Mouse (Mus musculus) midbrain, postnatal 0 days (tissue): ENCODE measurements around the gene Tomm5. TPM values are rescaled to one million over a fixed set of nuclear protein-coding genes. Genes with fewer than 3 reads are reported as not detected.
"Not testable (repeated sequence)": the region's sequence is repeated elsewhere in the genome, so short reads cannot be mapped to it uniquely, and the experiment has no call there.

Experiments used
- ATAC-seq: fragments of 200-750 bp; cut with Nextera tagmentation; 2 replicates; pipeline ENCODE4 v1.8.0; 2017; ENCODE audit warnings: moderate number of reproducible peaks, mild to moderate bottlenecking, moderate TSS enrichment, moderate library complexity; ENCODE audit not compliant: low FRiP score
- DNase-seq: peaks from one replicate; pipeline ENCODE4 v3.0.0-alpha.2; 2015; ENCODE audit warnings: low spot score
- H3K27ac ChIP-seq: fragments of 300-500 bp; sonication (generic); 2 replicates; pipeline ENCODE4 v1.5.1; 2014; ENCODE audit warnings: low read depth, mild to moderate bottlenecking, low read length, mixed read lengths
- H3K27me3 ChIP-seq: fragments of 300-500 bp; sonication (generic); 2 replicates; pipeline ENCODE4 v1.6.1; 2014; ENCODE audit warnings: low read length, control low read depth, mixed read lengths; ENCODE audit not compliant: insufficient read depth
- H3K36me3 ChIP-seq: fragments of 300-500 bp; sonication (generic); 2 replicates; pipeline ENCODE4 v1.6.1; 2014; ENCODE audit warnings: low read length, control low read depth, mixed read lengths; ENCODE audit not compliant: insufficient read depth
- H3K4me1 ChIP-seq: fragments of 300-500 bp; sonication (generic); 2 replicates; pipeline ENCODE4 v1.6.1; 2014; ENCODE audit warnings: mild to moderate bottlenecking, control low read depth, antibody characterized with exemption, low read length, mixed read lengths; ENCODE audit not compliant: insufficient read depth
- H3K4me2 ChIP-seq: fragments of 300-500 bp; sonication (generic); 2 replicates; pipeline ENCODE4 v1.6.1; 2014; ENCODE audit warnings: low read depth, mild to moderate bottlenecking, low read length, mixed read lengths; ENCODE audit not compliant: poor library complexity, severe bottlenecking
- H3K4me3 ChIP-seq: fragments of 300-500 bp; sonication (generic); 2 replicates; pipeline ENCODE4 v1.5.1; 2014; ENCODE audit warnings: low read depth, mild to moderate bottlenecking, low read length, moderate library complexity
- H3K9ac ChIP-seq: fragments of 300-500 bp; sonication (generic); replicated peaks from 2 replicates; pipeline ENCODE4 v1.6.1; 2014; ENCODE audit warnings: mild to moderate bottlenecking, low read length, moderate library complexity, mixed read lengths; ENCODE audit not compliant: poor library complexity, severe bottlenecking
- H3K9me3 ChIP-seq: fragments of 300-500 bp; sonication (generic); 2 replicates; pipeline ENCODE4 v1.6.1; 2016; ENCODE audit warnings: low read length, control low read depth
- CTCF ChIP-seq: IDR thresholded peaks from 2 replicates; pipeline ENCODE4 v1.5.1; 2016; ENCODE audit warnings: antibody characterized with exemption, mild to moderate bottlenecking
- WGBS: fragments of 180-500 bp; shearing (Covaris S2); extraction: QIAGEN DNeasy Blood & Tissue Kit; methylation state at CpG from one replicate; pipeline ENCODE4 v1.1.7; 2014; 5-methylcytosine and 5-hydroxymethylcytosine counted together
- polyA plus RNA-seq: library from polyadenylated mRNA; unstranded; fragments of >200 nt; fragmentation: Nextera tagmentation; extraction: Ambion mirVana; gene quantifications from 2 replicates; pipeline ENCODE4 v1.2.1, GENCODE M21; 2015
- total RNA-seq: library from RNA; depleted of rRNA; stranded (reverse); fragments of >200 nt; gene quantifications from 2 replicates; pipeline ENCODE4 v1.2.3, GENCODE M21; 2014

Gene Tomm5
- total and polyA plus RNA-seq, 2 experiments from 2014 or later, result 109 to 194 TPM

DNA sequence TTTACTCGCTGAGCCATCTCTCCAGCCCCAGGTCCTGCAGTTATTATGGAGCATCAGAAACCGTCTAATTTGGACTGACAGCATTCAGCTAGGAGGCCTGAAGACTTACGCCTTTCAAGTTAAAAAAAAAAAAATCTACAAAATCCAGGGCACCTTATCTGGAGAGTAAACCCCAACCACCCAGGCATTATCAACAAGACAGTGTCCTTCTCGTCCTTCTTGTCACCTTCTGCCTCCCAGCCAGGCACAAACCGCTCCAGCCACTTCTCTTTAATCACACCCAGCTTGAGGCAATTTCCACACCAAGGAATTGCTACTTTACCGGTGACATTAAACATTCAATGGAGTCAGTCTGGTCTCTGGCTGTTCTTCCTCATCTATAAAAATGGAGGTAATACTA is 34.4 kb downstream of the Tomm5 start:
- WGBS, result 76% methylated on average over 6 of the region's 6 CpGs
- Histone ChIP-seq H3K27ac (no peak overlapping the region), H3K36me3 (no peaks in the 10 kb centered on the region), H3K27me3 (no peaks in the 10 kb centered on the region), H3K4me1 (no peaks in the 10 kb centered on the region), H3K9ac (no peak overlapping the region), H3K9me3 (no peaks in the 10 kb centered on the region), H3K4me3 (no peak overlapping the region), H3K4me2 (no peak overlapping the region)
- no peak for ATAC-seq
- no peak for TF ChIP-seq CTCF
- no peak for DNase-seq

DNA sequence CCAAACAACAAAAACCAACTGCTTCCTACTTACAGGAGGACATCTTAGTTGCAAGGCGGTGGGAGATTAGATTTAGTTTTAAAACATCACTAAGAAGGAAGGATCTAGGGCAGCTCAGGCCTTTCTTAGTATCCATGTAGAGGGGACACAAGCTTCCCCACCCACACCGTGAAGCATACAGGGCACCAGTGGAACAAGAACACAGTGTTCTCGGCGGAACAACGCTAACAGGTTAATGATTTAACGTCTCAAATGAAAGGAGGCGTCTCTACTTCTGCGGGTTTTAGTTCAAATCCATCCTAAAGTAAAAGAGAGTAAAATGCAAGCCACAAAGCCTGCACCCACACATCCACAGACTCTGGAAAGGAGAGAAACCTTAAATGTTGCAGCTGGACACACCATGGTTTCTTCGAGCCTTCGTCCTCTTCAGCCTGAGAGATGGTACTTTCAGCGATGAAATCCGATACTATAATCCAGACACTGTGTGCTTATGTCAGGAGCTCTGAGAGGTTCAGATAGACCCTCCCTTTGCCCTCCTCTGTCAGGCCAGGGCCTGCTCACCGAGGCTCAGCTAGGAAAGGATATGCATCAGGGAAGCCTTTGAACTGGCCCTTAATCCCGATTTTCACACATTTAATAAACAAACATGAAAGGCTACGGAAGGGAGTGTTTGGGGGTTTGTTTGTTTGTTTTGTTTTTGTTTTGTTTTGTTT is 35.5 kb downstream of the Tomm5 start:
- no peak for TF ChIP-seq CTCF
- no peak overlapping the region for H3K4me3 ChIP-seq

DNA sequence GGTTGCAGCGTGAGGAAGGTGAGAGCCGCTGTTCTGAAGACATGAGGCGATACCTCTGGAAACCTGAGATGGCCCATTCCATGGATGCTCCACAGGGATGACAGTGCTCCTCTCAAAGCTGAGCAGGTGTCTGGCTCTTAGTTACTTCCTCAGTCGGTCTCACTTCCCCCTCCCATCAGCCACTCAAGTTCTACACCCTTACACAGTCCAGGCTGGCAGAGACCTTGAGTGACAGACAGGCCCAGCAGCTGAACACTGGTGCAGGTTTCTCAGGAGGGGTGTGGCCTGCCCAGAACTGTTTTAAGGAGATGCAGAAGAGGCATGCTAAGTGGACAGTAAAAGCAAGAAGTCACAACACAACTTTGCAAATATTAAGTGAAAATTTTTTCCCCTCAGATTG is 40.2 kb downstream of the Tomm5 start:
- Histone ChIP-seq H3K4me1 (no peaks in the 10 kb centered on the region), H3K9me3 (no peaks in the 10 kb centered on the region), H3K27ac (no peak overlapping the region), H3K4me2 (no peak overlapping the region), H3K27me3 (no peaks in the 10 kb centered on the region), H3K36me3 (no peaks in the 10 kb centered on the region), H3K9ac (no peak overlapping the region), H3K4me3 (no peak overlapping the region)
- TF ChIP-seq CTCF, result no peak
- DNase-seq, result no peak
- ATAC-seq, result no peak
- WGBS, result 91% methylated on average over 4 of the region's 4 CpGs

More for the DNA sequence above, 35.5 kb downstream of the Tomm5 start:
- Histone ChIP-seq H3K9ac (no peak overlapping the region), H3K4me2 (no peak overlapping the region), H3K27ac (no peak overlapping the region), H3K36me3 (no peaks in the 10 kb centered on the region), H3K4me1 (no peaks in the 10 kb centered on the region), H3K9me3 (no peaks in the 10 kb centered on the region), H3K27me3 (no peaks in the 10 kb centered on the region)
- ATAC-seq (no peak), DNase-seq (no peak)
- 72% methylated on average over 15 of the region's 15 CpGs for WGBS

DNA sequence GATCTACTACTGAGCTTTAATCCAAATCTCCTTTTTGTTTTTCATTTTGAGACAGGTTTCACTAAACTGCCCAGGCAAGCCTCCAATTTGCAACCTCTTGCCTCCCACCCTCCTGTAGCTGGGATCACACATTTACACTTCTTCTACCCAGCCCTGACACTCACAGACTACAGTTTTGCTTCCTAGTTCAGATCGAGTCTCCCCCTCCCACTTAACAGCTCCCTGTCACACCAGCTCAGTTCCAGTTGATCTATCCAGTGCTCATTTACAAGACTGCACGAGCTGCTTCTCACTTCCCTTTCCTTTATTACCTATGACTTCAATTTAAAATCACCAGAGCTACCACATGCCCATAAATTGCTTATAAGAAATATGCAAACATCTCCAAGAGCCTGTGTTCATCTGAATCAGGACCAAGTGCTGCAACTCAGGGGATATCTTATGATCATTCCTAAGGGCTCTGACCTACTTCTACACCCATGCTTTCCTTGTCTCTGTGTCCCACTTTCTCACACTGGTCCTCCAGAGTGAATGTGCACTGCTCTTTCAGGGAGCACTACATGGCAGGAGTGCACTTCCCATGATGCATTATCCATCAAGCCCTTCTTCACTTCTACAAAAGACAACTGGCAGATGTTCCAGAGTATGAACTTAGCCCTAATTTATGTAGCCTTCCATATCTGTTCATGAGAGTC is 41.7 kb downstream of the Tomm5 start:
- DNase-seq, result no peak
- H3K27ac ChIP-seq, result 0 out of 2 replicates have a peak overlapping the region, but pooled peaks have one; percentile 1
- no peak overlapping the region for H3K4me2 ChIP-seq
- H3K27me3 ChIP-seq, result no peaks in the 10 kb centered on the region
- no peaks in the 10 kb centered on the region for H3K9me3 ChIP-seq
- H3K36me3 ChIP-seq, result peaks cover 10% of the 10 kb centered on the region
- no peaks in the 10 kb centered on the region for H3K4me1 ChIP-seq
- no peak overlapping the region for H3K9ac ChIP-seq
- H3K4me3 ChIP-seq, result no peak overlapping the region
- WGBS, result 40% methylated on average over 2 of the region's 2 CpGs
- TF ChIP-seq CTCF, result no peak
- ATAC-seq, result no peak

DNA sequence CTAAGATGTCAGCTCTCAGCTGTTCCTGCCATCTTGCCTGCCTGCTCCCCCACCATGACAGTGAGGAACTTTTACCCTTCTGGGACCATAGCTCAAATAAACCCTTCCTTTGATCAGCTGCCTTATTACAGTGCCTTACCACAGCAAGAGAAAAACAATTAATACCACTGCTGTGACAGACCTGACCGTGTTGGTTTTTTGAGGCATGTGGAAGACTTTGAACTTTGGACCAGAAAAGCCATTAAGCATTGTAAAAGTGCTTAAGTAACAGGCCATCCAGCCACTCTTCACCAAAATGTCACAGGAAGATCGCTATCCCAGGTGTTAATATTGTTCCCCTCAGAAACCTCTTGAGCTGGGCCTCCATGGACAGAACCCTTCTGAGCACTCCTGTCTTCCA is 43.3 kb downstream of the Tomm5 start:
- H3K27ac ChIP-seq, result no peak overlapping the region
- no peak overlapping the region for H3K4me3 ChIP-seq
- DNase-seq (no peak), ATAC-seq (no peak)
- no peaks in the 10 kb centered on the region for H3K4me1 ChIP-seq
- no peak overlapping the region for H3K4me2 ChIP-seq
- WGBS, result 81% methylated on average over 2 of the region's 2 CpGs
- H3K27me3 ChIP-seq, result no peaks in the 10 kb centered on the region
- H3K36me3 ChIP-seq, result peaks cover 22% of the 10 kb centered on the region
- TF ChIP-seq CTCF, result no peak
- no peaks in the 10 kb centered on the region for H3K9me3 ChIP-seq
- no peak overlapping the region for H3K9ac ChIP-seq

DNA sequence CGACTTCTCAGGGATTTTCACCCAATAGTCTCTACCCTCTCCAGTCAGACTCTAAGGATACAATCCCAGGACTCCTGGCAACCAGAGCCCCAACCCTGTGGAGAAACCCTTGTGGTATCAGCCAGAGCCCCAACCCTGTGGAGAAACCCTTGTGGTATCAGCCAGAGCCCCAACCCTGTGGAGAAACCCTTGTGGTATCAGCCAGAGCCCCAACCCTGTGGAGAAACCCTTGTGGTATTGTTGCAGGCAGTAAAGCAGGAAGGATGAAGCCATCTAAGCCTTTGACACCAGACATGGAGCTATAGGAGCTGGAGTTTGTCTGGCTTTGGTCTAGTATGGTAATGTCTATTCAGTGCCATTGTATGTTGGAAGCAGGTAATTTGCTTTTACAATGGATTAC is 44.1 kb downstream of the Tomm5 start:
- peaks cover 29% of the 10 kb centered on the region for H3K36me3 ChIP-seq
- not testable (repeated sequence) for DNase-seq, H3K9ac ChIP-seq, H3K4me1 ChIP-seq, H3K27ac ChIP-seq, H3K9me3 ChIP-seq, ATAC-seq, H3K4me3 ChIP-seq, H3K27me3 ChIP-seq, H3K4me2 ChIP-seq
- 78% methylated on average over 1 of the region's 1 CpGs for WGBS
